Mouse (Mus musculus): Measurements from ENCODE around the gene Snrnp35. TPM values are rescaled to one million over a fixed set of nuclear protein-coding genes. Genes with fewer than 3 reads are reported as not detected.

Snrnp35 gene
- polyA plus RNA-seq, 1 experiment from 2014 or later: 8.9 TPM

DNA sequence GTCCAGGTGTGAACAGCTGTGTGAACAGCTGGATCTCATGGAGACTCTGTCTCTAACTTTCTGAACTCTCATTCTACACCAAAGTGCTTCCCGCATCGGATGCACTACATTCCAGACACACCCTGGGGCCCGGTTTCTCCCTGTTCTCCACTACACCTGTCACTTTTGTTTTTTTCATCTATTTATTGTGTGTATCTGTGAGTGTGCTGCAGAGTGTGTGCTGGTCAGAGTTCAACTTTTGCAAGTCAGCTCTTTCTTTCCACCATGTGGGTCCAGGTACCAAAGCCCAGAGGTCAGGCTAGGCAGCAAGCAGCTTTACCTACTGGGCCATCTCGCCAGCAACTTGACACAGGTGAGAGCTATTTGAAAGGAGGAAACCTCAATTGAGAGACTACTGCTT lies 22.3 kb downstream of the Snrnp35 start:
- Histone ChIP-seq H3K9me3 (ENCODE audit: control insufficient read depth, low read length) (no peaks in the 10 kb centered on the region), H3K4me3 (ENCODE audit: low read depth, low read length) (no peak overlapping the region), H3K4me1 (ENCODE audit: control insufficient read depth, insufficient read depth, low read length) (no peaks in the 10 kb centered on the region), H3K27me3 (ENCODE audit: control insufficient read depth, insufficient read depth, low read length) (no peaks in the 10 kb centered on the region), H3K27ac (ENCODE audit: low read depth, low read length) (no peak overlapping the region), H3K9ac (replicated peaks; ENCODE audit: low read depth, low read length) (no peak overlapping the region), H3K36me3 (ENCODE audit: control insufficient read depth, insufficient read depth, low read length) (peaks cover 8% of the 10 kb centered on the region), H3K4me2 (ENCODE audit: low read depth, low read length) (no peak overlapping the region)
- 95% methylated on average over 4 of the region's 4 CpGs for WGBS
- ATAC-seq (ENCODE audit: low read depth): no peak

GRCm38 (mm10) chr5:124506731-124507359 lies 23.9 kb downstream of the Snrnp35 start:
- no peaks in the 10 kb centered on the region for H3K27me3 ChIP-seq (ENCODE audit: control insufficient read depth, insufficient read depth, low read length)
- no peaks in the 10 kb centered on the region for H3K4me1 ChIP-seq (ENCODE audit: control insufficient read depth, insufficient read depth, low read length)
- H3K4me2 ChIP-seq (ENCODE audit: low read depth, low read length): no peak overlapping the region
- H3K9me3 ChIP-seq (ENCODE audit: control insufficient read depth, low read length): no peaks in the 10 kb centered on the region
- 73% methylated on average over 10 of the region's 10 CpGs for WGBS
- ATAC-seq (ENCODE audit: low read depth): no peak
- H3K36me3 ChIP-seq (ENCODE audit: control insufficient read depth, insufficient read depth, low read length): peaks cover 4% of the 10 kb centered on the region; the same call in 1 of the 2 replicates
- H3K4me3 ChIP-seq (ENCODE audit: low read depth, low read length): no peak overlapping the region
- no peak overlapping the region for H3K9ac ChIP-seq (replicated peaks; ENCODE audit: low read depth, low read length)
- H3K27ac ChIP-seq (ENCODE audit: low read depth, low read length): no peak overlapping the region

DNA sequence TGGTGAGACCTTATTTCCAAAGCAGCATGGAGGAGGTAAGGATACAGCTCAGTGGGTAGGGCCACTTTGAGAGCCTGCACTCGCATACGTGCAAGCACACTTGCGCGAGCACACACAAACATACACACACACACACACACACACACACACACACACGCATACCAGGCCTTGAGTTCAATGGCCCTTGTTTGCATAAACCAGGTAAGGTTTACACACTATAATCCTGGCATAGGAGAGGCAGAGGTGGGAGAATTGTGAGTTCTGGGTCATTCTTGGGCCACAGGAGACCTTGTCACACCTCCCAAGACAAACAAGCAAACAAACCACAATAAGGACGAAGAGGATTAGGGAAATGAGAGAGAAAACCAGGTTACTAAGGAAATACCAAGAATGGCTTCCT lies 26.3 kb downstream of the Snrnp35 start:
- Histone ChIP-seq H3K27ac (ENCODE audit: low read depth, low read length) (no peak overlapping the region), H3K36me3 (ENCODE audit: control insufficient read depth, insufficient read depth, low read length) (peaks cover 7% of the 10 kb centered on the region; the same call in 1 of the 2 replicates), H3K9me3 (ENCODE audit: control insufficient read depth, low read length) (no peaks in the 10 kb centered on the region), H3K4me3 (ENCODE audit: low read depth, low read length) (no peak overlapping the region), H3K27me3 (ENCODE audit: control insufficient read depth, insufficient read depth, low read length) (no peaks in the 10 kb centered on the region), H3K4me2 (ENCODE audit: low read depth, low read length) (no peak overlapping the region), H3K4me1 (ENCODE audit: control insufficient read depth, insufficient read depth, low read length) (no peaks in the 10 kb centered on the region), H3K9ac (replicated peaks; ENCODE audit: low read depth, low read length) (no peak overlapping the region)
- 97% methylated on average over 6 of the region's 6 CpGs for WGBS
- no peak for ATAC-seq (ENCODE audit: low read depth)

DNA sequence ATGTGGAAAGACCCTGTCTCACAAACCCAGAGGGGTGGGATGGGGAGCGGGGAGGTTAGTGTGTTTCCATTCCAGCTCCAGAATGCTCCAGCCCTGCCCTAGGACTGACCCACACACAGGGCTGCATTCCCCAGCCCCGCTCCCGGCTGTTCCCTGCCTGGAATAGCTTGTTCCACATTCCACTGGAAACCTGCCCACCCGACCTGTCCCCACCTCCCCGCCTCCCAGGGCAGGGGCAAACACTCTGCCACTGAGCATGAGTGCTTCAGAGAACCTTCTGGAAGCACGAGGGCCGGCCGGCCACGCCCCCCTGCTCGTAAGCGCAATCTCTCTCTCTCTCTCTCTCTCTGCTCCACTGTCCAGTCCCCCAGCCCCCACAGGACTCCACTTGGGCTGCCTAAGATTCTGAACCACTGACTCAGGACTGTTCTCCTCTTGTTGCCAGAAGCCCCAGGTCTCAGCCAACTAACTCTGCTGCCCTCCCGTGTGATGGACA lies 26.9 kb downstream of the Snrnp35 start:
- no peaks in the 10 kb centered on the region for H3K9me3 ChIP-seq (ENCODE audit: control insufficient read depth, low read length)
- no peaks in the 10 kb centered on the region for H3K27me3 ChIP-seq (ENCODE audit: control insufficient read depth, insufficient read depth, low read length)
- peaks cover 10% of the 10 kb centered on the region; the same call in 1 of the 2 replicates for H3K36me3 ChIP-seq (ENCODE audit: control insufficient read depth, insufficient read depth, low read length)
- 83% methylated on average over 11 of the region's 12 CpGs for WGBS
- no peak overlapping the region for H3K4me2 ChIP-seq (ENCODE audit: low read depth, low read length)
- no peak overlapping the region for H3K9ac ChIP-seq (replicated peaks; ENCODE audit: low read depth, low read length)
- H3K4me1 ChIP-seq (ENCODE audit: control insufficient read depth, insufficient read depth, low read length): no peaks in the 10 kb centered on the region
- no peak for ATAC-seq (ENCODE audit: low read depth)
- H3K4me3 ChIP-seq (ENCODE audit: low read depth, low read length): no peak overlapping the region
- no peak overlapping the region for H3K27ac ChIP-seq (ENCODE audit: low read depth, low read length)

- no peak overlapping the region for H3K4me2 ChIP-seq (ENCODE audit: low read depth, low read length)
- H3K27ac ChIP-seq (ENCODE audit: low read depth, low read length): no peak overlapping the region
- peaks cover 10% of the 10 kb centered on the region; the same call in 1 of the 2 replicates for H3K36me3 ChIP-seq (ENCODE audit: control insufficient read depth, insufficient read depth, low read length)
- no peaks in the 10 kb centered on the region for H3K27me3 ChIP-seq (ENCODE audit: control insufficient read depth, insufficient read depth, low read length)
- H3K4me1 ChIP-seq (ENCODE audit: control insufficient read depth, insufficient read depth, low read length): no peaks in the 10 kb centered on the region
- H3K9me3 ChIP-seq (ENCODE audit: control insufficient read depth, low read length): no peaks in the 10 kb centered on the region
- no peak for ATAC-seq (ENCODE audit: low read depth)
- H3K9ac ChIP-seq (replicated peaks; ENCODE audit: low read depth, low read length): no peak overlapping the region
- H3K4me3 ChIP-seq (ENCODE audit: low read depth, low read length): no peak overlapping the region
- WGBS: 92% methylated on average over 10 of the region's 10 CpGs
These were observed 27.7 kb downstream of the Snrnp35 start for GRCm38 (mm10) chr5:124510536-124511050.

GRCm38 (mm10) chr5:124515789-124516188 lies 32.9 kb downstream of the Snrnp35 start:
- no peak overlapping the region for H3K9ac ChIP-seq (replicated peaks; ENCODE audit: low read depth, low read length)
- H3K4me2 ChIP-seq (ENCODE audit: low read depth, low read length): no peak overlapping the region
- 84% methylated on average over 5 of the region's 5 CpGs for WGBS

DNA sequence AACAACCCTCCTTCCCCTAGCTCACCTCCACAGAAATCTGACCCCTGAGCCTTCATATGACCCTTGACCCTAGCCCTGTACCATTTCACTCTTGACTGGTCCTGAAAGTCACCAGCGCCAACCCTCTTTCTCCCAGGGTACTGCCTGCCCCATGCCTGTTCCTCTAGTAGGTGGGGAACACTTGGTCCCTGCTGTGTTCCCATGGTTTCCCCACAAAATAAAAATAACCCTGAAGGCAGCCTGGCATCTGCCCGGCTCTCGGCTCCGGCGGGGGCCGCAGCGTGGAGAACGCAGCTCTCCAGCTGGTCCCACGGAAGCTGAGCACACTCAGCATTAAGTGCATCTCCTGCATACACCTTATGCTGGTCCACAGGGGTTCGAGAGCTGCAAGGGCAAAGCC lies 35.7 kb downstream of the Snrnp35 start:
- WGBS: 64% methylated on average over 10 of the region's 10 CpGs
- H3K9me3 ChIP-seq (ENCODE audit: control insufficient read depth, low read length): no peaks in the 10 kb centered on the region
- H3K4me2 ChIP-seq (ENCODE audit: low read depth, low read length): no peak overlapping the region
- H3K27me3 ChIP-seq (ENCODE audit: control insufficient read depth, insufficient read depth, low read length): no peaks in the 10 kb centered on the region
- H3K27ac ChIP-seq (ENCODE audit: low read depth, low read length): no peak overlapping the region
- H3K4me3 ChIP-seq (ENCODE audit: low read depth, low read length): no peak overlapping the region
- H3K36me3 ChIP-seq (ENCODE audit: control insufficient read depth, insufficient read depth, low read length): peaks cover 5% of the 10 kb centered on the region; the same call in 1 of the 2 replicates
- no peak for ATAC-seq (ENCODE audit: low read depth)
- H3K4me1 ChIP-seq (ENCODE audit: control insufficient read depth, insufficient read depth, low read length): no peaks in the 10 kb centered on the region
- no peak overlapping the region for H3K9ac ChIP-seq (replicated peaks; ENCODE audit: low read depth, low read length)

More at GRCm38 (mm10) chr5:124515789-124516188, 32.9 kb downstream of the Snrnp35 start:
- no peaks in the 10 kb centered on the region for H3K27me3 ChIP-seq (ENCODE audit: control insufficient read depth, insufficient read depth, low read length)
- H3K4me1 ChIP-seq (ENCODE audit: control insufficient read depth, insufficient read depth, low read length): no peaks in the 10 kb centered on the region
- peaks cover 10% of the 10 kb centered on the region; the same call in 1 of the 2 replicates for H3K36me3 ChIP-seq (ENCODE audit: control insufficient read depth, insufficient read depth, low read length)
- no peak overlapping the region for H3K4me3 ChIP-seq (ENCODE audit: low read depth, low read length)
- no peak overlapping the region for H3K27ac ChIP-seq (ENCODE audit: low read depth, low read length)
- no peaks in the 10 kb centered on the region for H3K9me3 ChIP-seq (ENCODE audit: control insufficient read depth, low read length)
- ATAC-seq (ENCODE audit: low read depth): no peak

DNA sequence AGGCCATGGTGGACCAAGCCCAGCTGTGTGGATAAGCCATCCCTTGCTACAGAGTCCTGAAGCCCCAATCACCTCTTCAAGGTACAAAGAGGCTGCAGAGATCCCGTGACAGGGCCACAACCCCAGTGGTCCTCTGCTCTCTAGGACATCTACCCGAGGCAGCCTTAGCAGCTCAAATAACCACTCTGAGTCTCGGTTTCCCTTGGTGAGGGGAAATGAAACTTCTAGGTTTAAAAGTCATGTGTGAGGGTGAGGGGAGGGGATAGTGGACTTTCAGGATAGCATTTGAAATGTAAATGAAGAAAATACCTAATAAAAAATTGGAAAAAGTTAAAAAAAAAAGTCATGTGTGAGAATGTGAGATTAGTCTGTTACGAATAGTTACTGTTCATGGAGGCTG lies 38.7 kb downstream of the Snrnp35 start:
- WGBS: 95% methylated on average over 4 of the region's 4 CpGs
- H3K27me3 ChIP-seq (ENCODE audit: control insufficient read depth, insufficient read depth, low read length): no peaks in the 10 kb centered on the region
- H3K9ac ChIP-seq (replicated peaks; ENCODE audit: low read depth, low read length): no peak overlapping the region
- no peaks in the 10 kb centered on the region for H3K4me1 ChIP-seq (ENCODE audit: control insufficient read depth, insufficient read depth, low read length)
- H3K4me3 ChIP-seq (ENCODE audit: low read depth, low read length): no peak overlapping the region
- H3K36me3 ChIP-seq (ENCODE audit: control insufficient read depth, insufficient read depth, low read length): no peaks in the 10 kb centered on the region
- H3K4me2 ChIP-seq (ENCODE audit: low read depth, low read length): no peak overlapping the region
- H3K9me3 ChIP-seq (ENCODE audit: control insufficient read depth, low read length): no peaks in the 10 kb centered on the region
- no peak overlapping the region for H3K27ac ChIP-seq (ENCODE audit: low read depth, low read length)
- ATAC-seq (ENCODE audit: low read depth): no peak

DNA sequence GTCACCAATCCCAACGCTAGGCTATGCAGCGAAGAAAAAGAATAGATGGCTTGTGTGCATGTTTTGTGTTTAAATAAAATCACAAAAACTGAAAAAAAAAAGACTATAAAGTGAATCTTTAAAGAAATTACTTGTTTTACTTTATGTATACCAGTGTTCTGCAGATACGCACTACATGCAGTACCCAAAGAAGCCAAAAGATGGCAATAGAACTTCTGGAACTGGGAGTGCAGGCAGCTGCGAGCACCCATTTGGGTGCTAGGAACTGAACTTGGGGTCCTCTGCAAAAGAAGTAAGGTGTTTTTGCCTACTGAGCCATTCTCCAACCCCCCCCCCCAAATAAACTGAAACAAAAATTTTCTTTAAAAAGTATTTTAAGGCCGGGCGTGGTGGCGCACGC lies 40.1 kb downstream of the Snrnp35 start:
- Histone ChIP-seq H3K9me3 (ENCODE audit: control insufficient read depth, low read length) (no peaks in the 10 kb centered on the region), H3K27ac (ENCODE audit: low read depth, low read length) (no peak overlapping the region), H3K27me3 (ENCODE audit: control insufficient read depth, insufficient read depth, low read length) (no peaks in the 10 kb centered on the region), H3K4me3 (ENCODE audit: low read depth, low read length) (no peak overlapping the region), H3K4me1 (ENCODE audit: control insufficient read depth, insufficient read depth, low read length) (no peaks in the 10 kb centered on the region), H3K36me3 (ENCODE audit: control insufficient read depth, insufficient read depth, low read length) (no peaks in the 10 kb centered on the region), H3K9ac (replicated peaks; ENCODE audit: low read depth, low read length) (no peak overlapping the region), H3K4me2 (ENCODE audit: low read depth, low read length) (no peak overlapping the region)
- no peak for ATAC-seq (ENCODE audit: low read depth)
- WGBS: 97% methylated on average over 8 of the region's 8 CpGs

All from neural tube, embryonic 14.5 days (tissue).